Mouse (Mus musculus) thymus, postnatal 10 days (tissue): ENCODE results near the gene N4bp2.
A peak's percentile ranks its signal among the peaks of the same experiment; 100 is the strongest.

Source experiments
- DNase-seq, 2 experiments: peaks; one replicate each; pipeline ENCODE4 v3.0.0; 2021; ENCODE audit warnings: low spot score in 2 of 2

The N4bp2 gene

GRCm38 (mm10) chr5:65862217-65862927 is 99.1 kb downstream of the N4bp2 start:
- no peak for DNase-seq

- peak; percentile 89 for DNase-seq
Measured at GRCm38 (mm10) chr5:65863349-65863749, 100.0 kb downstream of the N4bp2 start.

- DNase-seq, result no peak
Measured at GRCm38 (mm10) chr5:65864486-65864885, 101.2 kb downstream of the N4bp2 start.

- no peak for DNase-seq
Measured at GRCm38 (mm10) chr5:65864946-65865345, 101.6 kb downstream of the N4bp2 start.

GRCm38 (mm10) chr5:65866591-65866990 is 103.3 kb downstream of the N4bp2 start:
- no peak for DNase-seq

- no peak for DNase-seq
Measured at GRCm38 (mm10) chr5:65867380-65868116, 104.2 kb downstream of the N4bp2 start.

- DNase-seq, result no peak
Measured at GRCm38 (mm10) chr5:65868419-65868818, 105.1 kb downstream of the N4bp2 start.

- no peak for DNase-seq
Measured at GRCm38 (mm10) chr5:65869660-65870059, 106.3 kb downstream of the N4bp2 start.

- DNase-seq, result no peak
Measured at GRCm38 (mm10) chr5:65871276-65871875, 108.1 kb downstream of the N4bp2 start.

- DNase-seq, result no peak
Measured at GRCm38 (mm10) chr5:65873212-65873611, 109.9 kb downstream of the N4bp2 start.

- no peak for DNase-seq
Measured at GRCm38 (mm10) chr5:65875269-65875668, 111.9 kb downstream of the N4bp2 start.

GRCm38 (mm10) chr5:65878367-65878766 is 115.0 kb downstream of the N4bp2 start:
- no peak for DNase-seq
